Mouse (Mus musculus) adrenal gland, postnatal 4 days (tissue): Measurements from ENCODE around the gene Gzmm. TPM values are rescaled to one million over a fixed set of nuclear protein-coding genes. Genes with fewer than 3 reads are reported as not detected.

Experiments used
- DNase-seq, 2 experiments: peaks; one replicate each; pipeline ENCODE4 v3.0.0; 2021 to 2022; ENCODE audit warnings: low spot score in 2 of 2, mixed read lengths in 2 of 2
- total RNA-seq, 2 experiments: library from RNA; stranded (reverse); gene quantifications; 2 replicates each; pipeline ENCODE4 v1.2.3; 2021

Gzmm gene
- total RNA-seq, 2 experiments from 2014 or later, result 1.8 to 2.4 TPM

DNA sequence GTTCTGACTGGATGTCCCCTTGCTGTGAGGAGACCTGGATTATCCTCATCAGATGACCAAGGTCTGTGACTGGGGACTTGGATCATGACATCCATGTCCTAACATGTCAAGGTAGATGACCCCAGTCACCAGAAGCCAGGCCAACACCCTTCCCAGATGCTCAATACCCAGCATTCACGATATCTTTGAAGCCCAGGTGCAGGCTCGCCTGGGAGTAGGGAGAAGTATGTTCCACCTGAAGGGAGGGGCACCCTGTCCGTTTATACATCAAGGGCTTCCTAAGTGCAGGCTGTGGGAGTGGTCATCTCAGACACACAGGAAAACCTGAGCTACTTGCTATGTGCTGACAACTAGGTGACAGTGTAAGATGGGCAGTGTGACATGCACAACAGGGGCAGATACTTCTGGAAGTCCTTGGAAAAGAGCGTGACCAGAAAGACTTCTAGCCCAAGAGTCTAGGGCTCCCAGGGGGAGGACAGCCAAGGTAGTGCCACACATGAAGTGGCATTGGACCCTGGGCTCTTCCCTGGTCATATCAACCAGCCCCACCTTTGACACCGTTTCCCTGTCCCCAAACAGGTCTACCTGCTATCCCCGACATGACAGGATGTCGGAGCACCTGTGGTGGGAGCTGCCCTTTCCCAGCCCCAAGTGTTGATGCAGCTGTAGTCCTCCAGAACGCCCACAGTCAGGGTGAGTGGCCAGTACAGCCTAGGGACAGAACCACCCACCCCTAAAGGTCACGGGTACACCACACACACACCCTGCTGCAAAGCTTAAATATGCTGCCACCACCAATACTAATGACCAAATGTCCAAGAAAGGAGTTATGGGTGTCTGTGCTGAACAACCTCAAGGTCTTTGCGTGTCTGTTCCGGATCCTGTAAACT is 8.0 kb upstream of the Gzmm start:
- no peak for DNase-seq

DNA sequence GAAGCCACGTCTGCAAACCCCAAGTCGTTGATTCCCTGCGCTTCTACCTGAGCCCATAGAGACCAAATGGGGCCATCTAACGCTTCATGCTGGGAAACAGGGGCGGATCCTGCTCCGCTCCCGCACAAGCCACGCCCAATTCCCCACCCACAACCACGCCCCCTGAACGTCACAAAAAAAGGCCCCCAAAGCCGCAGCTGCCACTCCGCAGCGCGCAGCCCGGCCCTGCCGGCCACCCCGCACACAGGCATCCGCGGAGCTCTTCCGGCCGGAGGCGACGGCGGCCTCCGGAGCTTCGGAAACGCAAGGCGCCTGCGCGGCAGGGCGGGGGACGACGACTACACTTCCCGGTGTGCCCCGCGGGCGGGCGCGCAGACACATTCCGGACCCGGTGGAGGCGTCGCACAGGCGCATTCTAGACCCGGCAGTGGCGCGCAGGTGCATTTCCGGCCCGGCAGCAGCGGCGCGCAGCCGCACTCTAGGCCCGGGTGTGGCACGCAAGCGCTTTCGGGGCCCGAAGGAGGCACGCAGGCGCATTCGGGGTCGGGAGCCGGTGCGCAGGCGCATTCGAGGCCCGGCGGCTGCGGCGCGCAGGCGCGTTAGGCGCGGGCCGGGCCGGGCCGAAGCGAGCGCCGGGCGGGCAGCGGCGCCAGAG is 7.1 kb upstream of the Gzmm start, which contains the start of gene Cdc34:
Gene Cdc34 (plus strand): TSS at position 605 of the 655 bp plus-strand sequence.
- DNase-seq, result peak; percentile 97 to 98

DNA sequence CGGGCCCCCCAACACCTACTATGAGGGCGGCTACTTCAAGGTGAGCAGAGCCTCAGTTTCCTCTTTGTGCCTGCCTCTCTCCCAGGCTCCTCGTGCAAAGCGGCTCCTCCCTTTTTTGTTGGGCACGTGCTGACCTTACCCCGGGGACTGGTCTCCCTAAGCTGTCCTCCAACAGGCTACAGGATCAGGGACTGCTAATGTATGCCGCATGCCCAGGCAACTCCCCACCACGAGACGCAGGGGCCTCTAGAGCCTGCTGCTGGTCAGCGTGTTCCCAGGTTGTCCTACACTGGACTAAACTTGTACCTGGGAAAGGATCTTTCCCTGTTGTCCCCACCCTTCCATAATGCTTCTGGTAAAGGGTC is 6.3 kb upstream of the Gzmm start:
- no peak for DNase-seq

DNA sequence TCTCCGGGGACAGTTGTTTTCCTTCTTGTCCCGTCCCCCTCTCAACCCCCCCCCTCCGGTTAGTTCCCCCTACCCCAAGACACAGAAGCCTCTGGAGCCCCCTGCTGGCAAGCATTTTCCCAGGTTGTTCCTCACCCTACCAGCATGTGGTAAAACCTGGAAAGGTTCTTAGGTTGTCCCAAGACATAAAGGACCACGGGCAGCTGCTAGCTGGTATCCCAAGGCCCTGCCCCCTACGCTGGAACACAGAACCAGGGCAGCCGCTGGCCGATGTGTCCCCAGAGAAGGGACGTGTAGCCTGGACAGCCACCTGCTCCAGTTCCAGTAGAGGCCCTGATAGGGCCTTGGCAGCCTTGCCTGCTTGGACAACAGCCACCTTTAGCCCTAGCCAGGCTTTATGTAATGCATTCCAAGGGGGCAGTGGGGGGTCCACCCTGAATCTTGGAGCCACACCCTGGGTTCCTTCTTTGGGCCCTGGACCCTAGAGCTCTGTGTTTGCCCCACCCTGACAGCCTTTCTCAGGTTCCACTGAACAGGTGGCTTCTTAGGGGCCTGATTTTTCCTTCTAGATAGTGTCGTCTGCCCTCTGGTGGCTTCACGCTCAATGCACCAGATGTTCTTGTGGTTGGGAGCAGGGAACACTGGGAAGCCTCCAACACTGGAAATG is 5.8 kb upstream of the Gzmm start:
- DNase-seq, result no peak

DNA sequence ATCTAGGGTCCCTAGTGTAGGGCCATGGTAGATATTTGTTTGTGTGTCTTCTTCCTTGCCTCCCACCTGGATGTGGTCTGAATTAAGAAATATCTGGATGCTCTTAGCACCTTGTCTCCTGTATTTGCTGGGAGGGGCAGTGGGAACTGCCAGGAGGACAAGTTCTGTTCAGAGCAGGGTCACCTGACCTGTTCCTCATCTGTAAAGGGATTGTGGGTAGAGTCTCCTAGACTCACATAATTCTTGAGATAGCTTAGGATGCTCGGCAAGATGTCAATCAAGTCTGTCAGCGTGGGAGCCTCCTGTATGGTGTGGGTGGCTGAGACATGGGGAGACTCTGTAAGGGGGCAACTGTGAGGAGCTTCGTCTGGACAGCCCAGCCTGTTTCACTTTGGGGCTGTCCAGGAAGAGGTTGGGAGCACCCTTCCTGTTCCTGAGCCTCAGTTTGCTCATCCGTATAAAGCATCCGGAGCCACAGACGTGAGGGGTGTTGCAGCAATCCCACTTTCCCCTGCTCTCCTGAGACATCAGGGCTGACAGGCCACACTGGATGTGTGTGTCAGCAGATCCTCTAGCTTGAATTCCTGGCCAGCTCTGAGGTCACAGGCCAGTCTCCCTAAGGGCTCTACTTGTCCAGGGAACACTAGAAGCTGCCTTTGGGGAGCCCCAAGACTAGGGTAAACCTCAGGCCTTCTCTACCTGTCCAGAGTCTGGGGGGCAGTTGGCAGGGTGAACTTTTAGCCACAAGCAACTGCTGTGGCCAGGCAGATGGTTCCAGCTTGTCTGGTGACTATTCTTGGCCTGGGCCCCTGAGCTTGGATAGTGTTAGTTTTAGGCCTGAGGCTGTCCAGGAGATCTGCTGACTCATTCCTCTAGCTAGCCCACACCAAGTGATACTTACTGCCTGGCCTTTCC is 4.8 kb upstream of the Gzmm start:
- no peak for DNase-seq

DNA sequence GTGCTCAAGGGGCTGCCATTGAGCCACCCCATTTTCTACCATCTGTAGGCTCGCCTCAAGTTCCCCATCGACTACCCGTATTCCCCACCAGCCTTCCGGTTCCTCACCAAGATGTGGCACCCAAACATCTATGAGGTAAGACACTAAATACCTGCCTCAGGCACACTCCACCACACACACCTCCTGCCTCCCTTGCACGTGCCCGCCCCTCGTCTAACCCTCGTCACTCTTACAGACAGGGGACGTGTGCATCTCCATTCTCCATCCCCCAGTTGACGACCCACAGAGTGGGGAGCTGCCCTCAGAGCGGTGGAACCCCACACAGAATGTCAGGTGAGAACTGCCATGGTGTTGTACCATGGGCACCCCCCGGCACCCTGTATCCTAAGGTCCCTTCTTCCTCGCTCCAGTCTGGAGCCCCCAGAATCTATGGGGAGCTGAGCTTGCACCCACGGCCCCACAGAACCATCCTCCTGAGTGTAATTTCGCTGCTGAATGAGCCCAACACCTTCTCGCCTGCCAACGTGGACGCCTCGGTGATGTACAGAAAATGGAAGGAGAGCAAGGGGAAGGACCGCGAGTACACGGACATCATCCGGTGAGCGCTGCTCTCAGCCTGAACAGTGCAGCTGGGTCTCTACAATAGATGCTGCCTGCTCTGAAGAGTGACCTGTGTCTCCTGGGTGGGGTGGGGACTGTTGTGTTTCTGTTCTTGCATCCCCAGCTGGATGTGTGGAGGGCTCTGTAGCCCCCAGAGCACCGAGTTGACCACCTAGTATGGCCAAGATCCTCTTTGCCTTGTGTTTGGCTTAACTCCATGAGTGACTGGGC is 3.8 kb upstream of the Gzmm start:
- no peak for DNase-seq

DNA sequence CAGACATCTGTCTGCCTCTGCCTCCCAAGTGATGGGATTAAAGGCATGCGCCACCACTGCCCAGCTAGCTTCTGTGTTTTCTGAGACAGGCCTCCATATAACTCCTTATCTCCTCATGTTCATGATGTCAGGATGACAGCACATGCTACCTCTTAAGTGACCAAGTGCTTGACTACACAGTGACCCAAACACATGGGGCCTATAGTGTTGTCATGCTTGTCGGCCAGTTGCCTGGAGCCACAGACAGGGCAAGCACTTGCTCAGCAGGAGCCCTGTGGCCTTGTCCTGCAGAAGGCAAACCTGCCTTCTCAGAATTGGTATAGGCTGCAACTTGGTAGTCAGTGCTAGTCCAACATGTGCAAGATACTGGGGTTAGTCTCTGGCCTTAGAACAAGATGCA is 2.6 kb upstream of the Gzmm start:
- DNase-seq, result no peak

DNA sequence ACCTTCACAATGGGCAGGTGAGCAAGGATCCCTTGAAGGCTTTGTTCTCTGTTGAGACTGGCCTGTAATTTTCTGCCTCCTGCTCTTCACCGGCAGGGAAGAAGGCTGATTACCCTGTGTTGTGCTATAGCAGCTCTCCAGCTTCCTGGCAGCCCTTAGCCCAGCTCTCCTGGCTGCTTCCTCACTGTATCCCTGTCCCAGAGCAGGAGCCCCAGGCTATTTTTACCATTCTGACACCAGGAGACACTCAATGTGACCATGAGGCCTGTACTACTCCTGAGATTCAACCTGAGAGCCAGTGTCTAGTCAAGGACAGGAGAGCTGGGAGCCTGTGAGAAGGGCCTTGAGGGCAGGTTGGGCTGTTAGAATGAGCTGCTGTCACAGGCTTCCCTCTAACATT is 2.1 kb upstream of the Gzmm start:
- DNase-seq, result no peak

DNA sequence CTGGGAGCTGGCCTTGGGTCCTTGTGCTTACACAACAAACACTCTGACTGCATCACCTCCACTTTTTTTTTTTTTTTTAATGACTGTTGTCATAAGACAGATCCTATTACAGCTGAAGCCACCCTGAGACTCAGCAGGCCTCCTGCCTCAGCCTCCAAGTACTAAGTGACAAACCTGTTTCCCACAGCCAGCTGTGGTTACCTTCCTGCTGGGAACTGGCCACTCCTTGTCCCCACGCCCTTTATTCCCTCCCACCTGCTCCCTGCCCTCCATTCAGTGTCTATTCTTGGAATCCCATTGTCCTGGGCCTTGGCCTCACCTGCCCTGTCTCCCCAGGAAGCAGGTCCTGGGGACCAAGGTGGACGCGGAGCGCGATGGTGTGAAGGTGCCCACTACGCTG is 1.3 kb upstream of the Gzmm start:
- no peak for DNase-seq

DNA sequence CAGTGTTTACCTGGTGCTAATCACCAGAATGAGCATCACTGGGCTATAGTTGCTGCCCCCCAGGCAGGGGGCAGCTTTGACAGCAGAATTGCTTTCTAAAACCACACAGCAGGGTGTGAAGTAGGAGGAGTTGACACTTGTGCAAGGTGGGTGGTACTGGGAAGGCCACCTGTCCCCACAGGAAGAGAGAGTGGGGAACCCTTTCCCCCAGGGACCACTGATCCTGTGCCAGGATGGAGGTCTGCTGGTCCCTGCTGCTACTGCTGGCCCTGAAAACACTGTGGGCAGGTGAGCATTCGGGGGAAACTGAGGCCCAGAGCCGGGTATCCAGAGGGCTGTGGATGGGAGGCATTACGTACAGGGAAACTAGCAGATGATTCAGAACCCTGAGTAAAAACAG is 358 bp downstream of the Gzmm start:
- no peak for DNase-seq

DNA sequence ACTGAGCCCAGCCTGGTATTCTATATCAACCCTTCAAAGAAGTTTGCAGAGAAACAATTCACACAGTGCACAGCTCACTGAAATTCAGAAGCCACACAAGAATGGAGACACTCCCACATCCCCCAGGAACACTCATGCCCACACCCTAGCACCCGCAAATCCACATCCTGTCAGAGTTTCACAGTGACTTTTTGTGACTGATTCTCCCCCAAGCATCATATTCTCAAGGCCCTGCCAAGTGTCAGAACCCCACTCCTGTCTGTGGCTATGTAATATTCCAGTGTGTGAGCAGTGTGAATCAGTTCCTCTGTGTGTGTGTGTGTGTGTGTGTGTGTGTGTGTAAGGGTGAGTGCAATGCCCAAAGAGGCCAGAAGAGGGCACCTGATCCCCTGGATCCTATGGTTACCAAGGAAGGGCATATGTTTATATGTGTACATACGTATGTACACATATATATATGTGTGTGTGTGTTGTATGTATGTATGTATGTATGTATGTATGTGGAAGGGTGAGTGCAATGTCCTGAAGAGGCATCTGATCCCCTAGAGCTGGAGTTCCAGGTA is 3.2 kb downstream of the Gzmm start:
- DNase-seq, result no peak

DNA sequence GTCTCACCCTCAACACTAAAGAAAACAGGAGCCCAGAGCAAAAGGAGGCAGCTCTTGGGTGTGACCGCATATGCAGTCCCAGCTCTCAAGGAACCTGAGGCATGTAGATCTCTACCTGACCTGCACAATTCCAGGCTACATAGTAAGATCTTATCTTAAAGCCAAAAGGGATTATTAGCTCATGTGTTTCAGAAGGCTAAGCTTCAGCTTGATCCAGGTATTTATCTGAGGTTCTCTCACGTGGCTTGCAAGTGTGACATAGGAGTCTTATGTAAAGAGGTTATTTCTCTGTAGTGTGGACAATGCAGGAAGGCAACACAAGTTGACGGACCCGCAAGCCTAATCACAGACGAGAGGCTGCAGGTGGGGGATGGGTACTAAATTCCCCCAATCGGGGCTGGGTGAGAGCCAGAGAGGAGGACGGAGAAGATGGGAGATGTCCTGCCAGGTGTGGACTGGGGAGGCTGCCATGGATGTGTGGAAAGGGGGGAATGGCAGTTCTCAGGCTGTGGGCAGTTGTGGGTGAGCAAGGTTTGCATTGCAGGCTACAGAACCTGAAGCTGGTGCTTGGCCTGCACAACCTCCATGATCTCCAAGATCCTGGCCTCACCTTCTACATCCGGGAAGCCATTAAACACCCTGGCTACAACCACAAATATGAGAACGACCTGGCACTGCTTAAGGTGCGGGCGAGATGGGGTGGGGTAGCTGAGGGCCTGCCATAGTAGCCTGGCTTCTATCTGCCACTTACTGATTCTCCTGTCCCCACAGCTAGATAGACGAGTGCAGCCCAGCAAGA is 5.0 kb downstream of the Gzmm start:
- no peak for DNase-seq

DNA sequence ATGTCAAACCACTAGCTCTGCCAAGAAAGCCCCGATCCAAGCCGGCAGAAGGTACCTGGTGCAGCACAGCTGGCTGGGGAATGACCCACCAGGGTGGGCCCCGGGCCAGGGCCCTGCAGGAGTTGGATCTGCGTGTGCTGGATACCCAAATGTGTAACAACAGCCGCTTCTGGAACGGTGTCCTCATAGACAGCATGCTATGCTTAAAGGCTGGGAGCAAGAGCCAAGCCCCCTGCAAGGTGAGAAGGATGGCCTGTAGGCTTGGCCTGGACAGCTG is 5.5 kb downstream of the Gzmm start:
- DNase-seq, result no peak

DNA sequence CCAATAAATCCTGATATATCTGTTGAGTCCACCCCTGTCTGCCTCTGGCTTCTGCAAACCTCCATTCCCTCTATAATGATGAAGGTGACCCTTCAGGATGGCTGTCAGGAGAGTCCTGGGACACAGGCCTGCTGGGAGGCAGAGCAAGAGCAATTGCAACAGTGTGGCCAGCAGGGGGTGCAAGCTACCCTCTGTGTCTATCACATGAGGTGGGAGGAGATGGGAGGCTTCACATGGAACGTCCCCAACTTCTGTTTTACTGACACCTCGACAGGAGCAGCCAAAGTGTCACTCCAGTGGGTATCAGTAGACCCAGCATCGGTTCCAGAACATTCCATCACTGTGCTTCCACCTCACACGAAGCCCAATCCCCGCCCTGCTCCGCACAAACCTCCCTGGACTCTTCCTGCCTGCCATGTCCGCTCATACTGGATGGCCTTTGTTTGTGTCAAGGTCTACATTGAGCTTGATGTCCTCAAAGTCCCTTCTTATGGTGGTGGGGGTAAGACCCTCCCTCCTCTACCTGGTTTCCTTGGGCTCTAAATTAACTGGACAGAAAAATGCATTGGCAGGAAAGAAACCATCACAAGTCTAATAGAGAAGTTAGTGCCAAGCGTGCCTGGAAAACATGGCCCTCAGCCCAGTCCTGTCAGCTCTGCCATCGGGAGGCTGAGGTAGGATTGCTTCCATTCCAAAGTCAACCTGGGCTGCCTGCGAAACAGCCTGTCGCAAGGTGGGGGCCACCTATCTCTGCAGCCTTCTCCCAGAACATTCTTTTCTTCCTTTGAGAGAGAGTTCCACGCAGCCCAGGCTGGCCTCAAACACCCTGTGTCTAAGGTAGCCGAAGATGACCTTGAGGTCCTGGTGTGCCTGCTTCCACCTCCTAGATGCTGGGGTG is 6.7 kb downstream of the Gzmm start:
- DNase-seq, result peak; percentile 56 to 72

DNA sequence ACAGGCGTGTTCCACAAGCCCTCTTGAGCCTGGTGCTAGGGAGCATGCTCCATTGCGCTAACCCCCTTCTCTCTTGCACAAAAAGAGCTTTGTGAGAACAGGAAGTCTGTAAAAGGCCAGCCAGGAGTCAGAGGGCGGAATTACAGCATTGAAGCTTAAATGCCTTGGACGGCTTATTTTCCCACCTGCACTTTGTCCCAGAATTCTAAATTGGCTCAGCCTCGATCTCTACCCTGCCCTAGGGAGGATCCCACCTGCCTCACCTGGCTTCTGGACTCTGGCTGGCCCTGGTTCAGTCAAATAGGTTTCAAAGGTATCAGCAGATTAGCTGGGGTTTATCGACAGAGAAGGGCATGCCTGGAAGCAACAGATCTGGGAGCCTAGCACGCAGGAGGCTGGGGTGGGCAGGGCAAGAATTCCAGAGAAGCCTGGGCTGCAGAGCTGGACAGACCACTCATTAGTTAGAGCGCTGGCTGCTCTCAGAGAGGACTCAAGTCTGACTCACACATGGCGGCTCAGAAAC is 7.4 kb downstream of the Gzmm start:
- DNase-seq, result no peak

DNA sequence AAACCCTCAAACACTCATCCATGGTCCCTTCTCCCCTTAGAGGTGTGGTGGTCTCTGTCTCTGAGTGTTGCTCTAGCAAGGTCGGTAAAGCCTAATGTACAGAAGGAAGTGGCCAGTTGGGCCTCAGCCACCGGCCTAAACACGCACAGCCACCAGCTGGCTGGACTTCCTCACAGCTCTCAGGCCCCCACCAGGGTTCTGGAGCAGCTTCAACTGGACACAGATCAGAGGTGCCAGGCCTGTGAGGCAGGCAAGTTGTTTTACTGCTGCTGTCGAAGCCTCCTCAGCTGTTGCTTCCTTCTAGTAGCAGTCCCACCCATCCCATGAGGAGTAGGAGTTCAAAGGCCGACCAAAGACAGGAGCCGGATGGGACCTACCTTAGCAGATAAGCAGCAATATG is 9.1 kb downstream of the Gzmm start:
- DNase-seq, result no peak

DNA sequence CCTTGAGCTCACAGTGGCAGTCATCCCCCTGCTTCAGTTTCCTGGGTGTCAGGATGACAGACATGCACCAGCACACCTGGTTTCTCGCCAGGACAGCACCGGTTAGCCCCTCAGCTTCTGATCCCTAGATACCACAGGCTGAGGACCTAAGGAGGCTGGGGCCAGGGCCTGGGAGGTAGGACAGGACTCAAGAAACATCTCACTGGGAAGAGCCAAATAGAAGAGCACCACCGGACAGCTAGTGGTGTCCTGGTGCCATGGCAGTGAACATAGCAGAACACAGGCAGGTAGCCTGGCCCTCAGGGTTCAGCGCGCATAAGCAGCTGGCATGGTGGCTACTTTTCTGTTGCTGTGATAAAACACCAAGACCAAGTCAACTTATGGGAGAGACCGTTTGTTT is 9.6 kb downstream of the Gzmm start:
- no peak for DNase-seq

DNA sequence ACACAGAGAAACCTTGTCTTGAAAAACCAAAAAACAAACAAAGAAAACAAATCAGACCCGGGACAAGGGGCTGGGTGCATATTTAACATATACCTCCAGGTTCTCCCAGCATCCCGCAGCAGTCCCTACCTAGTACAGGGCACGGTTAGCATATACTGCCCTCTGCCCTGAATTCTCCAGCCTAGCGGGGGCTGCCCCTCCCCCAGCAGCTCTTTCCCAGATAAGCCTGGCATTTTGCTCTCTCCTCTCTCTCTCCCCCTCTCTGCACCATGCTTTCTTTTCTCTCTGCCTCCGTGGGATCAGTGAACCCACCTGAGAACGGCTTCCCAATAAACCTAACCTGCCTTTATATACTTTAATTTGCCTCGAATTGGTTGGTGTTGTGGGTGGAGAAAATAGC is 11.9 kb downstream of the Gzmm start:
- DNase-seq, result no peak
